Mouse (Mus musculus) lung, postnatal 4 days (tissue): ENCODE results near the gene Klhl24.
"Not testable (repeated sequence)": the region's sequence is repeated elsewhere in the genome, so short reads cannot be mapped to it uniquely, and the experiment has no call there.

Experiments
- DNase-seq, 2 experiments: peaks; one replicate each; pipeline ENCODE4 v3.0.0; 2021

The Klhl24 gene

DNA sequence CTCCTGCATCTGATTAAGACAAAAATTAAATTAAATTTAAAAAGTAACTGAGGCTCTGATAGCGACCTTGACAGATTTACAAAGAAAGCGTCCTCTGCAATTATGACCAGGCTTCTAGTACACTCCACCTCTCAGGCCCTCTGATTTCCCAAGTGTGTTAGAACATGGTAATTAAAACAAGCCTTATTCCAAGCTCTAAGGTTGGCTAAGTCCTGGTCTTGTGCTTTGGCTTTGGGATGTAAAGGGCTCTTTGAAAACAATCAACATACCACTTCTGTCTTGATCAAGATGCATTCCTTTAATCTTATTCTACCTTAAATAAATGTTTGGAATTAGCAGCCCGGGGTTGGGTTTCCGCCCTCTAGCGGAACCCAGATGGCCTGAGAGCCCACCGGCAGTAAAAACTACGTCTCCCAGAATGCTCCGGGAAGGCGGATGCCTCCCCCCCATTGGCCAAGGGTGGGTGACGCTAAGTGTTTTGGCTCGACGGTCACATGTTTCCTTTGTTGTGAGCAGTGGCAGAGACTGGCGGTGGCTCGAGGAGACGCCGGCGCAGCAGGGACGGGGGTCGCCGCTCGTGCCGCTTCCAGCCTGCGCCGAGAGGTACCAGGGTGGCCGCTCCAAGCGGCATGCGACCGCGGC lies at the start of gene Klhl24:
Gene Klhl24, plus strand, starts transcription at position 474 of the 642 bp plus-strand sequence.
- DNase-seq, result peak; percentile 94 to 97

DNA sequence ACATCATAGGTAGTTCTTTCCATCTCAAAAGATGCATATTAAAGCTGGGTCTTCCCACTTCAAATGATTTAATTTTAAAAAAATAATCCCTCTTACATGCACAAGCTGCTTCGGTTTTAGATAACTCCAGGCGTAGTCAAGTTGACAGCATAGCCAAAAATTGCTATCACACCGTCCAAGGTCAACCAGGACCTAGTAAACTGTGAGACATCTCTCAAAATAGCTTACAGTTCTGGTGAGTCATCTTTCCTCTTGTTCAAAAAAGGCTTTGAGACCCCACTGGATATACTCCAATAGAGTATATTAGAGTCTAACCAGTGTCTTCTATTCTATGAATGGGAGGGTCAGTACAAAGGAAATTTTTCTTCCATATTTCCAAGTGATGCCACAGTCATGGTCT lies 44.7 kb upstream of the Klhl24 start:
- no peak for DNase-seq

DNA sequence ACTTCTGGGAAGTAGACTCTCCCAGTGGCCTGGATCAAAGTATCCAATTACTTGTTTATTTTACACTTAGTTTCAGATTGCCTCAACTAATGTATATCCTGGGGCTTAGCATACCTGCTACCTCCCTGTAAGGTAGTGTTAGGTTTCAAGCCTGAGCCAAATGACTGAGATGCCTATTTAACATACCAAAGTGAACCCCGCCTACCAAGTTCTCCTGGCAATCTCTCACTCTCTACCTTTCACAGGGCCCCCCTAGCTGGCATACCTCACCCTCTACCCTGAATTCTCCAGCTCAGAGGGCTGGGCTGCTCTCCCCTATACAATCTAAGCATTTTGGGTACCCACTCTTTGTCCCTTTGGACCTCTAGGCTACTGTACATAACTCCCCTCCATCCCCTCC lies 24.6 kb upstream of the Klhl24 start:
- DNase-seq, result no peak

DNA sequence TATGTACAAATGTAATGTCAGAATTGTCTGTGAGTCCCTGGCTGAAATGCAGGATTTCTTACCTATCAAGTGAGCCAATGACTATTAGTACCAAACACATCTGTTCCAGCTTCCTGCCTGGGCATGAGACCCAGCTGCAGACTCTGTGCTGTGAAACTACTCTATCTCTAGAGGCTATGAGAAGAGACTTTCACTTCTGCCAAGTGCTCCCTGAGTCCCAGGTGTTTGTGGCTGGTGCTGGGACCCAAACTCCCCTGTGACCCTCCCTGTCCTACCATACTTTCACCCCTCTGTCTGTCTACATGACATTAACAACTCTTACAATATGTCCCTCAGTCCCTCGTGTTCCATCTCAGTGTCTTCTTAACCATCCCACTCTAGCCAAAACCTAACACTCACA lies 20.7 kb upstream of the Klhl24 start:
- DNase-seq, result no peak

DNA sequence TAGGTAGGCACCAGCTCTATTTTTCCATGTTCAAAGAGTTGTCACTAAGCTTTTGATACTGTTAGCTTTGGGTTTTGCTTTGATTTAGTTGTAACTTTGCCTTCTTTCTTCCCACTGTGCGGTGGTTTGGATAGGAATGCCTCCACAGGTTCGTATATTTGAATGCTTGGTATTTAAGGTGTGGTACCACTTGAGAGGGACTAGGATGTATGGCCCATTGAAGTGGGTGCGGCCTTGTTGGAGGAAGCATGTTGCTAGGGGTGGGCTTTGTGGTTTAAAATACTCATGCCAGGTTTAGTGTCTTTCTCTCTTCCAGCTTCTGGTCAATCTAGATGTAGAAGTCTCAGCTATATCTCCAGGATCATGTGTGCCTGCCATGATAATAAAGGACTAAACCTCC lies 17.1 kb upstream of the Klhl24 start:
- no peak for DNase-seq

DNA sequence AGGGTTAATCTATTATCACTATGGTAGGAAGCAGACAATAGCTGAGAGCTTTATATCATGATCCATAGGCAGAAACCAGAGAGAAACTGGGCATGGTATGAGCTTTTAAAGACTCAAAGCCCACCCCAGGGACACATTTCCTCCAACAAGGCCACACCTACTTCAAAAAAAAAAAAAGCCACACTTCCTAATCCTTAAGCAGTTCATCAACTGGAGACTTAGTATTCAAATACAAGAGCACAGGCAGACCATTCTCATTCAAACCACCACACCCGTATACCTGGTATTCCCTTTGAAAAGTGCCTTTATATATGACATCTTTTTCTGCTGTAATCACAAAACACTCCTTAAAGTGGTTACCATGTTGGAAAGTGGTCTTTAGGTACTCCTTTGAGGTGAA lies 12.7 kb upstream of the Klhl24 start:
- DNase-seq, result no peak

DNA sequence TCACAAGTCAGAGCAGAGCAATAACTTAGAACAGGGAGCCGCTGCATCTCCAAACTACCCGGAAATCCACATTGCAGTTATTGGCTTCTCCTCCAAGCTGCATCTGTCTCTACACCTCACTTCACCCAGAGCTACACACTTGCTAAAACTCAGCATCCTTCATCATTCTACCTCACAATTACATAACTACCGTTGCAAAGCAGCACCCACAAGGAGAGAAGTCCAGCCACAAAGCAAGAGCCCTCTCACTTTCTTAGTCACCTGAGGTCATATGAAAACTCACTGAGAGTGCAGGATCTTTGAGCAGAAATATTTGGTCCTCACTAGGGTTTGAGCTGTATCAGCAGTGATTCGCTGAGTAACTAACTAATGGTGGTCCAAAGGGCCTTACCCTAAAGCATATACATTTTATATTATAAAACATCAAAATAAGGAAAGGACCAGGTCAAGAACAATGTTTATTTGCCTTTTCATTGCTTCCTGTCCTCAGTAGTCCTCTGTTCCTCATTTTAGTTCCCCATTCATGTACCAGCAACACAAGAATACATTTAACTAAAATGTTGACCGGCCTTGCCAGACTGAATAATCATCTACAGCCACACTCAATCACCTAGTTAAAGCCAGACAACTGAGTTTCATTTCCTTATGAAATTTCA lies 12.0 kb upstream of the Klhl24 start:
- no peak for DNase-seq

DNA sequence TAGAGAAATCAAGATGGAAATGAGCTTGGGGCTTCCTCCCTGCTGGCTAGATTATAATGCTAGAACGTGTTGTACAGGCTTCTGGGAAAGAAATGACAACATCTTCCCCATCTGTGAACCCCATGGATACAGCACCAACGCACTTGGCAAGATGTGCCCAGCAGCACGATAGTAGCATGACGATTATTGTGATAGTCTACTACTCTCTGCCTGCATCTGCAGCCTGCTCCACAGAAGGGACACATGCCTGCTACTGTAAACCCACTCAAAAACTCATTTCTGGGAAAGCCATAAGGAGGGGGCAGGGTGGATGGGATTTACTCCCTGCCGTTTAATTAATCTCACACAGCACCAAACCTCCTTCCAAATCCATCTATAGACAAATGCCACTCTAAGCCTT lies 10.4 kb upstream of the Klhl24 start:
- DNase-seq, result no peak

DNA sequence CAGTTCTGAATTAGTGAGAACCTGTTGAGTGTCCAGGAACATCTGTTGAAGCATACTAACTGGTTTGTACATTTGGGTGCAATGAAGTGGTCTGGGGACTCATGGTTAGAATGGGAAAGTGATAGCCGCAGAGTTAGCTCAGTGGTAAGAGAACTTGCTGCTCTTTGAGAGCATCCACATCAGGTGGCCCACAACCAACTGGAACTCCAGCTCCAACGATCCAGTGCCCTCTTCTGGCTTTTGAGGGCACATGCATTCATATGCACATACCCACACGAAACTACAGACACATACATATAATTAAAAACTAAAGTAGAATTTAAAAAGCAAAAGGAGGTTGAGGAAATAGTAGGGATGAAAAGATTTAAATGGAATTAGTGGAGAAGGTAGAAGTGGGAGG lies 7.7 kb upstream of the Klhl24 start:
- DNase-seq, result no peak

DNA sequence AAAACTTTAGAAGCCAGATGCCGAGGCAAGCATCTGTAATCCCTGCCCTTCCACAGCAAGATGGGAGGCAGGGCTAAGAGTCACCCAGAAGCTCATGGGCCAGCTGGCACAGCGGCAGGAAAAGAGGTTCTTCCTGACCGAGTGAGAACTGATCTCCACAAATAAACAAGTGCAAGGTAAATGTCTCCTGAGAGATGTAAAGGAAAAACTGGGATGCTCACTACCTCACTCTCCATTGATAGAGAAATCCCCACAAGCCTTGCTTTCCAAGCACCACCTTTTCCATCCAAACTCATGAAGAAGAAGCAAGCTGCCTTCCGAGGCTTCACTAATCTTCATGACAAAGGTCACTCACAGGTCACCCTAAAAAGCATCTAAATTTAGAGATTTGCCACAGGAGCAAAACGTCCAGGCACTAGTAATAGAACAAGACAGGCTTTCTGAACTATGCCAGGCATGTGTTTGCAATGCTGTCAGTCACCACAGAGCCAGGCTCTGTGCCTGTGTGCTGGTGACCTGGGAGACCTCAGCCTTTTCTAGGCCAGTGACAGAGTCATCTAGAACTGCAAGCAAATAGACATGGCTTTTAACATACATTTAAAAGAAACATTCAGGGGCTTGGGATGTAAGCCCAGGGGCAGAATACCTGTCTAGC lies 6.3 kb upstream of the Klhl24 start:
- no peak for DNase-seq

DNA sequence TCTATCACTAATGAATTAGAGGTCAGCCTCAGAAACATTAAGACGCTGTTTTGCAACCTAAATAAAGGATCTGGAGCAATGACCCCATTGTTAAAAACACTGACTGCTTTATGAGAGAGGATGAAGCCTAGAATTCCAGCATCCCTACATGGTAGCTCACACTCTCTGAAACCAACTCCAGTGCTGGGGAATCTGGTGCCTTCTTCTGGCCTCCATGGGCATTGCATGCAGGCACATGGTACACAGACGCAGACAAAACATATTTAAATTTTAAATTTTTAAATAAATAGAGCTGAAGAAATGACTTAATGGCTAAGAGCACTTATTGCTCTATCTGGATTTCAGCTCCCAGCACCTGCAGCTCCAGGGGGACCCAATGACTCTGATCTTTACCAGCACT lies 1.4 kb upstream of the Klhl24 start:
- DNase-seq, result peak in 1 of 2 experiments; percentile 27

DNA sequence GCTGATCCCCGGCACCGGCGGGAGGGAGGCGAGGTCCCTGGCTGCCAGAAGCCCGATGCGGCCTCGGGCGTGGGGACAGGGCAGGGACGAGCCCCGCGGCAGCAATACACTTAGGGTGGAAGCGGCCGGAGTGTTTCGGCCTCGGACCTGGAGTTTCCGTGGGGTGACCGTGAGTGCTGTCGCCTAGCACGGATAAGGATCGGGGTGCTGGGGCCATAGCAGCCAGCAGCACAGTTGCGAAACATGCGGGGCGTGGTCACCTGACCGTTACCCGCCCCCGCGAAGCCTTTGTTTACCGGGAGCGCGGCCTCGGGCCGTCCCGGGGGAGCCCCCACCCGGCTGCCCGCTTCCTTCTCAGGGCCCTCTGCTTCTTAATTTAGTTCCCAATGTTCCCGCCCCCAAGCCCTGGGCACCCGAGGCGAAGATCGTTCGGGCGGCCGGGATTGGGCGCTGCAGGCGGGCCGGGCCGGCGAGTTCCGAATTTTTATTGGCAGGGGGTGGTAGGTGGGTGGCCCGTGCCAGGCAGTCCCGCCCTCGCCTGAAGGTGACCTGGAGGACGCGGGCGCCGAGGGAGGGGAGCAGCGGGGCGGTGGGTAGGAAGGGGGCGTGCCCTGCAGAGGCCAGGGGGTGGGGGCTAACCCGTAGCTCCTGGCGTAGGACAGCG lies 501 bp downstream of the Klhl24 start:
- DNase-seq, result peak; percentile 96 to 97

DNA sequence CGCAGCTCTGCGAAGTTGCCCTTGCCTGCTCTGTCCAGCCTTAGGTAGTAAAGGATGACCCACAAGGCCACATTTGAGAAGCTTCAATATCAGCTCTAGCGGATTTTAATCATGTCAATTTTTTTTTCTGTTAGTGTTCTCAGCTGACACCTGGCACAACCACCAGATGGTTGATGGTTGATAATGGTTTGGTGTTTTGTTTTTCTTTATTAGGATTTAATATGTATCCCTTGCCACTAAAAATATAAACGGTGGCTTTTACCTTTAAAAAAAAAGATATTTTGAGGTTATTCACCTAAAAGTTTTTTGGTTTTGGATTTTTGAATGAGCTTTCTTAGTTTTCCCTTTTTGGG lies 1.0 kb downstream of the Klhl24 start:
- DNase-seq, result no peak

DNA sequence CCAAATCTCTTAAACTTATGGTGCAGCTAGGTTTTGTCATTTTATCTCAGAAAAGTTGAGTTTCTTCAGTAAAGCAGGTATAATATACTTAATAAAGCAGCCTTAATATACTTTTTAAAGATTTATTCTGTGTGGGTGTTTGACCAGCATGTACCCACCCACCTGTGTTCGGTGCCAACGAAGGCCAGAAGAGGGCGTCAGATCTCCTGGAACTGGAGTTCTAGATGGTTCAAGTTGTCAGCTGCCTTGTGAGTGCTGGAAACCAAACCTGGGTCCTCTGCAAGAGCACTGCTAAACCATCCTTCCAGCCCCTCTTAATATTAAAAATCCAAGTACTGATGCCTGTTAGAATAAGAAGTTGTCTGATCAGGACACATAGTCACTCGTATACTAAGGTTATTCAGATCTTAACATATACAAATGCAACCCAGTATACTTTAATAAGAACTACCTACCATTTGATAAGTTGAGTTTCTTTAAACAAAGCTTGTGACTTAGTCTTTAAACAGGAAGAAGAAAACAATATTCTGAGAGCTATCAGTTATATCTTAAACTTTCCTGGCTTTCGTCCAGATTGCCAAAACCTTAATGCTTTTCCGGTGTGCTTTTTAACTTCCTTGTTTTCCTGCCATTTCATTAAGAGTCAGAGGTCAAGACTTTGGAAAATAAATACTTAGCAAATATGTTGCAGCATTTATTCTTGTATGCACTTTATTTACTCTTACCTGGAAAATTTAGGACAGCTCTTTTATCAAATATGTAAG lies 1.7 kb downstream of the Klhl24 start:
- DNase-seq, result peak; percentile 26

DNA sequence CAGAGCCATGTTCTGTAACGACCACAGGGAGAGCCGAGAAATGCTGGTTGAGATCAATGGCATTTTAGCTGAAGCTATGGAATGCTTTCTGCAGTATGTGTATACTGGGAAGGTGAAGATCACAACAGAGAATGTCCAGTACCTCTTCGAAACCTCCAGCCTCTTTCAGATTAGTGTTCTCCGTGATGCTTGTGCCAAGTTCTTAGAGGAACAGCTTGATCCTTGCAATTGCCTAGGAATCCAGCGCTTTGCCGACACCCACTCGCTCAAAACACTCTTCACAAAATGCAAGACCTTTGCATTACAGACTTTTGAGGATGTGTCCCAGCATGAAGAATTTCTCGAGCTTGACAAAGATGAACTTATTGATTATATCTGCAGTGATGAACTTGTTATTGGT lies 9.7 kb downstream of the Klhl24 start:
- no peak for DNase-seq

DNA sequence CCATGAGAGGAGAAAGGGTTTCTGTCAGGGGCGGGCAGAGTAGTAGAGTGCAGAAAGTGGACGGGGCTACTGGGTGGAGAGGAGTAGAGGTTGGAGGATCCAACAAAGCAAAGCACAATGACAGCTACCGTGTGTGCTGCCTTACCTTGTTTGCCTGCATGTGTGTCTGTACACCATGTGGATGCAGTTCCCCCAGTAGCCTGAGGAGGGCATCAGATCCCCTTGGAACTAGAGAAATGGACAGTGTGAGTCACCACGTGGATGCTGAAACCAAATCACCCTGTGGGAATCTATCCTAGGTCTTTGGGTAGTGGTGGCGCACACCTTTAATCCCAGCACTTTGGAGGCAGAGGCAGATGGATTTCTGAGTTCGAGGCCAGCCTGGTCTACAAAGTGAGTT lies 11.6 kb downstream of the Klhl24 start:
- no peak for DNase-seq

DNA sequence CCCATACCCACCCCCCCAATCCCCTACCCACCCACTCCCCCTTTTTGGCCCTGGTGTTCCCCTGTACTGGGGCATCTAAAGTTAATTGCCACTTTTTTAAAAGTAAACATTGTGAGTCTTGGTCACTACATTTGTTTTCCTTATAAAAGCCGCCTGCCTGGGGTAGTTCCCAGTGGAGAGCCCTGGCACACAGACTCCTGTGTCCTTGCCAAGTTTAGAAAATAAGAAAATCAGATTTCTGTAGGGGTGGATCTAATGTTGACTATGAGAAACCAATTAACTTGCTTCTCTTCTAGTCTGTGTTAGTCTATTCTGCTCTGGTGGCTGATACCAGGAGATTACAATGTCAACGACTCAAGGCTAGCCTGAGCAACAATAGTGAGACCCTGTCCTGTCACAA lies 15.3 kb downstream of the Klhl24 start:
- no peak for DNase-seq

DNA sequence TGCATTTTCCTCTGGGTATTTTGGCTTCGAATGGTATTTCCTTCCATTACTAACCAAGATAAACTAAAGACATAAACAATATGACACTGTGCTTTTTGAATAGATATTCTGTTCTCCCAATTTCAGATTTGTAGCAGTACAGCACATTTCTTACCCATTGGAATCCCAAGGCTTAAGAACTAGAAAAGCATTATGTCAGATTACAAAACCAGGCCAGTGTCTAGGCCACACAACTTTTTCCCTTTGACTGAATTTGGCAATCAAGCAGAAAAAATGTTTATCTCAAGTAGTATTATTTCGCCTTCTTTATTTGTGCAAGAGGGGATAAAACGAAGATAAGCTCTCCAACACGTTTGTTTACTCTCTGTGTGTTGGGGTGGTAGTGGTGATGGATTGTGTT lies 18.7 kb downstream of the Klhl24 start:
- DNase-seq, result no peak

DNA sequence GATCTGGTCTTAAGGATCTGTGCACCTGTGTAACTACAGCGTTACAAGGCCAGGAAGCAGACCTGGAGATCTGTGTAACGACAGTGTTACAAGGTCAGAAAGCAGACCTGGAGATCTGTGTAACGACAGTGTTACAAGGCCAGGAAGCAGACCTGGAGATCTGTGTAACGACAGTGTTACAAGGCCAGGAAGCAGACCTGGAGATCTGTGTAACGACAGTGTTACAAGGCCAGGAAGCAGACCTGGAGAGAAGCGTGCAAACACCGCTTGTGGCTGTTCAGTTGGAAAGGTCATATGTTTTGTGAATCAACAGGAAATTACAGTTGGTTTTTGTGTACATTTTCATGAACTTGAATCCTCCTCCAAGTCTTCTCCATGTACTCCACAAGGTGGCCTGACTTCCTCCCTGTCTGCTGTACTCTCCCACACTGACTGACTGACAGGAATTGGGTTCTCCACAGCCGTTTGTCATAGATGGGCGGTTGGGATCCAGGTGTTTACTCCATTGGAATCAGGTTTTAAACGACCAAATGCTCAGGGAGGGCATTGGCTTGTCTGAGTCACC lies 29.1 kb downstream of the Klhl24 start:
- DNase-seq, result not testable (repeated sequence)

DNA sequence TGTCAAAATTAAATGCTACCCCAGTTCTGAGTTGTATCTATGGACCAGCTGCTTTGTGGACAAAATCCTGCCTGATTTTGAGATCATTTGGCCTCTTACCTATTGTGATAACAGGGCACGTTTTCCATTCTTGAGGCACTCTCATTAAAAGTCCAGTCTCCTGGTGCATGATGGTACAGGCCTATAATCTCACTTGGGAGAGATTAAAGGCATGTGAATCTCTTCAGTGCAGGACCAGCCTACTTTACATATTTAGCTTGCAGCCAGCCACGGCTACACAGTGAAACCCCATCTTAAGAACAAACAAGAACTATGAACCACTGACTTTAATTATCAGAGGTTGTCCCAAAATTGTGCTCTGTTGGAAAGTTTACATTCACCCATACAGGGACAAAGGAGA lies 33.1 kb downstream of the Klhl24 start:
- DNase-seq, result no peak

DNA sequence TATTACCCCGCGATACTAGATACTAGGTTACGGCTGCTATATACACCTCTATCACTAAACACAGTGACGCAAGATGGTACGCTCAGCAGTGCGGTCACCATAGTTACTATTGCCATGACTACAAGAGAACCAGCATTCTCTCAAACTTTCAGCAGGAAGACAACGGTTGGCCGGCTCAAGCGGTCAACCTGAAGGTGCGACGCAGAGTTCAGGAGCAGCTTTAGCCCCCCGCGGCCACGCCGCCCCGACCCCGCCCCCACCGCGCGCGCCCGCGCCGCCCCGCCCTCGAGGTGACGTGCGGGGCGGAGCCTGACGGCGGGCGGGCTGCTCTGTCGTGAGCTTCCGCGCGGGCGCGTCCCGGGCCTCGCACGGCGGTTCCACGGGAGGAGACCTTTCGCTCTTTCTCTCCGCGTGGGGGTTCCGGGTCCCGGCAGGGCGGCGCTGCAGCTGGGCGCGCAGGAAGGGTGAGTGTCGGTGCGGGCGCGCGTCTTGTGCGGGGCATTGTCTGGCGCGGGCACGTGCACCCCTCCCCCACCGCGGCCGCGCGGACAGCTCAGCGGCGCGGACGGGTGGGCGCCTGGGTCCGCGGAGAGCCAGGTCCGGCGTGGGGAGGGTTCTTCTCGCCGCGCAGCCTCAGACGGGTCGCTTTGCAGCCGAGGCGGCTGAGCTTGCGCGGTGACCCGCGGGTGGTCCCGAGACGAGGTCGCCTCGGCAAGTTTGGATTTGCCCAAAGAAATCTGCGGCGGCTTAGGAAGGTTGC lies 43.6 kb downstream of the Klhl24 start, which contains the start of gene Yeats2:
Gene Yeats2, plus strand, starts transcription at position 292 of the 760 bp plus-strand sequence.
- DNase-seq, result peak; percentile 87 to 89

DNA sequence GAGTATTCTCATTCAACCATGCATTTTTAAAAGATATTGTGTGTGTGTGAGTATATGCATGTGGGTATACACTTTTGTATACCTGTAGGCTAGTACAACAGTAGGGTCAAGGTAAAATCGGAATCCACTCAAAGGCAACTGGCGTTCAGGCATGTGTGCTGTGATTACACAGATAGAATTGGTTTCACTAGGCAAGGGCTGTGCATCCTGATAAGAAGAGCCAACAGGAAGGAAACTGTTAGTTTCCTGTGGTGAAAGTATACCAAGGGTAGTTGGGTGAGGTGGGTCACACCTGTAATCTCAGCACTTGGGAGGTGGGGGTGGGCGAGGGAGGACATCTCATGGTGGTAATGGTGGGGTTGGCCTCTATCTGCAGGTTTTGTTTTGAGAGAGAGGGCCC lies 47.2 kb downstream of the Klhl24 start:
- DNase-seq, result no peak
